8 mouse cellular contexts compared by ENCODE assay signal in the genomic region with DNA sequence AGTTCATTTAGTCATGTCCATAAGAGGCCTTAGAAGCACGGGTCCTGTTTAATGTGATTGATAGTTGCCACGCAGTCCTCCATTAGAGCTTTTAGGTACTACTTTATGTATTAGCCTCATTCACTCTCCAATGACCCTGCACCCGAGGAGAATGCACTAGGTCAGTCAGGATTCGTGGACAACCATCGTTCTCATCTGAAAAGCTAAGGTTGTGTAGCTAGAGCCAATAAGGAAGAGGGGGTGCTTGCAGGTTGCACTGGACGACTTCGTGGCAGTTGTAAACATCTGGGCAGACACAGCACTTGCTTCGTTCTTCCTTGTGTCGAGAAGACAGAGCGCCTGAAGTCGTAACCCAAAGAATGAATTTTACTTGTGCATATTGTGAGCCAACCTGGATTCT. TPM values are rescaled to one million over a fixed set of nuclear protein-coding genes. Genes with fewer than 3 reads are reported as not detected.
A peak's percentile ranks its signal among the peaks of the same experiment; 100 is the strongest.
DNase-seq lines count a peak whose midpoint lies in the region; ATAC-seq and TF ChIP-seq lines count a peak whose summit lies in the region.

No protein-coding gene starts in this region.

- no peak for TF ChIP-seq CTCF in cerebellum, adult 2 months (IDR thresholded peaks at IDR 0.05; ENCODE audit: borderline replicate concordance, insufficient read depth, low read depth, low read length)

- WGBS in cerebellum, adult 2 months: under 1% methylated on average over 11 of the region's 11 CpGs
- WGBS in embryonic facial prominence, embryonic 15.5 days: 2% methylated on average over 11 of the region's 11 CpGs
- 1% methylated on average over 11 of the region's 11 CpGs for WGBS in intestine, embryonic 15.5 days
- WGBS in midbrain, embryonic 14.5 days: 2% methylated on average over 11 of the region's 11 CpGs

- H3K9me3 ChIP-seq in embryonic facial prominence, embryonic 15.5 days (replicated peaks): no peaks in the 10 kb centered on the region
- H3K9me3 ChIP-seq in intestine, embryonic 15.5 days: no peaks in the 10 kb centered on the region
- no peaks in the 10 kb centered on the region for H3K9me3 ChIP-seq in midbrain, embryonic 14.5 days (ENCODE audit: control insufficient read depth, low read length)

- peak overlapping the region; percentile 91 for H3K9ac ChIP-seq in embryonic facial prominence, embryonic 15.5 days
- H3K9ac ChIP-seq in intestine, embryonic 15.5 days: peak overlapping the region; percentile 92
- H3K9ac ChIP-seq in midbrain, embryonic 14.5 days (replicated peaks; ENCODE audit: low read length): peak overlapping the region; percentile 96

- H3K4me3 ChIP-seq in cerebellum, adult 2 months (replicated peaks; ENCODE audit: insufficient read depth, low read depth, low read length): peak overlapping the region; percentile 97
- H3K4me3 ChIP-seq in embryonic facial prominence, embryonic 15.5 days (replicated peaks): peak overlapping the region; percentile 99
- H3K4me3 ChIP-seq in intestine, embryonic 15.5 days (replicated peaks): peak overlapping the region; percentile 99
- H3K4me3 ChIP-seq in midbrain, embryonic 14.5 days (replicated peaks; ENCODE audit: low read depth, low read length): peak overlapping the region; percentile 97

- DNase-seq in cerebellum, adult 2 months: peak in 1 of 2 experiments; percentile 38
- DNase-seq in cerebellum, postnatal 4 days (ENCODE audit: low spot score in 2 of 2): no peak
- DNase-seq in 3T3-L1 (ENCODE audit: low read depth, low spot score): peak; percentile 64
- no peak for DNase-seq in midbrain, embryonic 14.5 days
- no peak for DNase-seq in adrenal gland, adult (ENCODE audit: inconsistent age in 2 of 2, low spot score in 1 of 2)

- no peak for ATAC-seq in embryonic facial prominence, embryonic 15.5 days (ENCODE audit: insufficient number of reproducible peaks, low FRiP score, low TSS enrichment, low read depth)
- no peak for ATAC-seq in intestine, embryonic 15.5 days
- no peak for ATAC-seq in midbrain, embryonic 14.5 days (ENCODE audit: low FRiP score, low TSS enrichment)
- no peak for ATAC-seq in monocyte, adult 5-6 weeks (replicated peaks; ENCODE audit: insufficient number of reproducible peaks, low FRiP score, low TSS enrichment, poor library complexity, severe bottlenecking)

- TF ChIP-seq POLR2A in cerebellum, adult 2 months (IDR thresholded peaks at IDR 0.05; ENCODE audit: borderline replicate concordance, insufficient read depth, low read length): no peak

- peaks cover 14% of the 10 kb centered on the region for H3K4me1 ChIP-seq in cerebellum, adult 2 months (ENCODE audit: control insufficient read depth, insufficient read depth, low read length)
- H3K4me1 ChIP-seq in embryonic facial prominence, embryonic 15.5 days: peaks cover 23% of the 10 kb centered on the region
- H3K4me1 ChIP-seq in intestine, embryonic 15.5 days (replicated peaks): peaks cover 6% of the 10 kb centered on the region; the same call in 1 of the 2 replicates
- peaks cover 29% of the 10 kb centered on the region for H3K4me1 ChIP-seq in midbrain, embryonic 14.5 days (ENCODE audit: control insufficient read depth, insufficient read depth, low read length)

- H3K4me2 ChIP-seq in embryonic facial prominence, embryonic 15.5 days (replicated peaks): peak overlapping the region; percentile 87
- peak overlapping the region; percentile 84 for H3K4me2 ChIP-seq in intestine, embryonic 15.5 days (replicated peaks)
- H3K4me2 ChIP-seq in midbrain, embryonic 14.5 days (ENCODE audit: low read length): peak overlapping the region; percentile 94

- H3K27me3 ChIP-seq in cerebellum, adult 2 months (ENCODE audit: control insufficient read depth, insufficient read depth, low read length): no peaks in the 10 kb centered on the region
- no peaks in the 10 kb centered on the region for H3K27me3 ChIP-seq in embryonic facial prominence, embryonic 15.5 days
- H3K27me3 ChIP-seq in intestine, embryonic 15.5 days (replicated peaks): no peaks in the 10 kb centered on the region
- no peaks in the 10 kb centered on the region for H3K27me3 ChIP-seq in midbrain, embryonic 14.5 days (ENCODE audit: control insufficient read depth, insufficient read depth, low read length)

- no peaks in the 10 kb centered on the region for H3K36me3 ChIP-seq in embryonic facial prominence, embryonic 15.5 days
- no peaks in the 10 kb centered on the region for H3K36me3 ChIP-seq in intestine, embryonic 15.5 days
- no peaks in the 10 kb centered on the region for H3K36me3 ChIP-seq in midbrain, embryonic 14.5 days (ENCODE audit: control insufficient read depth, insufficient read depth, low read length)

- peak overlapping the region; percentile 77 for H3K27ac ChIP-seq in cerebellum, adult 2 months (ENCODE audit: insufficient read depth, low read length)
- peak overlapping the region; percentile 95 for H3K27ac ChIP-seq in embryonic facial prominence, embryonic 15.5 days (replicated peaks)
- H3K27ac ChIP-seq in intestine, embryonic 15.5 days: peak overlapping the region; percentile 91
- peak overlapping the region; percentile 95 for H3K27ac ChIP-seq in midbrain, embryonic 14.5 days (replicated peaks; ENCODE audit: low read depth, low read length)

RNA-seq across cellular contexts. Expression of gene Ankrd13a, which starts 0.7 kb away (rescaled TPM):
- polyA plus RNA-seq in cerebellum, adult 2 months (2012; rRNA removed): 61.6 and 62.1 TPM in 2 replicates
- polyA plus RNA-seq in embryonic facial prominence, embryonic 15.5 days (2015; fragmentation: Nextera tagmentation; extraction: Ambion mirVana): 54.9 and 57.6 TPM in 2 replicates
- 55.1 and 55.3 TPM in 2 replicates for polyA plus RNA-seq in intestine, embryonic 15.5 days (2015; fragmentation: Nextera tagmentation; extraction: Ambion mirVana)
- polyA plus RNA-seq in midbrain, embryonic 14.5 days (2014; fragmentation: Nextera tagmentation; extraction: Ambion mirVana): 40.9 and 48.5 TPM in 2 replicates
- total RNA-seq in monocyte, adult 5-6 weeks (2017): 185 to 246 TPM (median 193 TPM) in 3 replicates

RNA-seq across cellular contexts. Expression of gene Git2, which starts 1.5 kb away (rescaled TPM):
- 96.5 and 107 TPM in 2 replicates for polyA plus RNA-seq in cerebellum, adult 2 months (2012; rRNA removed)
- 49.6 and 54.9 TPM in 2 replicates for polyA plus RNA-seq in embryonic facial prominence, embryonic 15.5 days (2015; fragmentation: Nextera tagmentation; extraction: Ambion mirVana)
- 30.7 and 31.7 TPM in 2 replicates for polyA plus RNA-seq in intestine, embryonic 15.5 days (2015; fragmentation: Nextera tagmentation; extraction: Ambion mirVana)
- 36.3 and 39.5 TPM in 2 replicates for polyA plus RNA-seq in midbrain, embryonic 14.5 days (2014; fragmentation: Nextera tagmentation; extraction: Ambion mirVana)
- 118 to 169 TPM (median 121 TPM) in 3 replicates for total RNA-seq in monocyte, adult 5-6 weeks (2017)

RNA-seq across cellular contexts. Expression of gene 1500011B03Rik, which starts 49.5 kb away (rescaled TPM):
- polyA plus RNA-seq in cerebellum, adult 2 months (2012; rRNA removed): 227 and 230 TPM in 2 replicates
- polyA plus RNA-seq in embryonic facial prominence, embryonic 15.5 days (2015; fragmentation: Nextera tagmentation; extraction: Ambion mirVana): 90.1 and 91.9 TPM in 2 replicates
- polyA plus RNA-seq in intestine, embryonic 15.5 days (2015; fragmentation: Nextera tagmentation; extraction: Ambion mirVana): 69.4 and 70.6 TPM in 2 replicates
- polyA plus RNA-seq in midbrain, embryonic 14.5 days (2014; fragmentation: Nextera tagmentation; extraction: Ambion mirVana): 276 and 315 TPM in 2 replicates
- 33.0 to 67.3 TPM (median 42.5 TPM) in 3 replicates for total RNA-seq in monocyte, adult 5-6 weeks (2017)
